Mouse (Mus musculus) forebrain, embryonic 16.5 days (tissue): ENCODE measurements at regions not wholly inside any gene's neighbourhood (a gene's known extent, or its start where the extent isn't known, plus 50 kb on each side); places are given as distances from the start of the nearest gene placed in this dataset.

Experiments
- ATAC-seq: fragments of 200-750 bp; cut with Nextera tagmentation; 2 replicates; pipeline ENCODE4 v1.8.0; 2017; ENCODE audit warnings: mild to moderate bottlenecking, moderate library complexity
- H3K27ac ChIP-seq: fragments of 300-500 bp; sonication (generic); 2 replicates; pipeline ENCODE4 v1.5.1; 2014; ENCODE audit warnings: low read length, control low read depth
- H3K27me3 ChIP-seq: fragments of 300-500 bp; sonication (generic); replicated peaks from 2 replicates; pipeline ENCODE4 v1.6.1; 2014; ENCODE audit warnings: low read length; ENCODE audit not compliant: control insufficient read depth, insufficient read depth
- H3K36me3 ChIP-seq: fragments of 300-500 bp; sonication (generic); 2 replicates; pipeline ENCODE4 v1.6.1; 2014; ENCODE audit not compliant: control insufficient read depth, insufficient read depth
- H3K4me1 ChIP-seq: fragments of 300-500 bp; sonication (generic); replicated peaks from 2 replicates; pipeline ENCODE4 v1.6.1; 2014; ENCODE audit warnings: low read length; ENCODE audit not compliant: control insufficient read depth, insufficient read depth
- H3K4me2 ChIP-seq: fragments of 300-500 bp; sonication (generic); 2 replicates; pipeline ENCODE4 v1.6.1; 2014; ENCODE audit warnings: mild to moderate bottlenecking, low read length, control low read depth
- H3K4me3 ChIP-seq: fragments of 300-500 bp; sonication (generic); replicated peaks from 2 replicates; pipeline ENCODE4 v1.5.1; 2014; ENCODE audit warnings: mild to moderate bottlenecking, low read length, control low read depth
- H3K9ac ChIP-seq: fragments of 300-500 bp; sonication (generic); replicated peaks from 2 replicates; pipeline ENCODE4 v1.6.1; 2014; ENCODE audit warnings: low read depth, low read length, control low read depth
- H3K9me3 ChIP-seq: fragments of 300-500 bp; sonication (generic); 2 replicates; pipeline ENCODE4 v1.6.1; 2016; ENCODE audit warnings: low read length; ENCODE audit not compliant: control insufficient read depth
- WGBS: fragments of 180-500 bp; shearing (Covaris S2); extraction: QIAGEN DNeasy Blood & Tissue Kit; methylation state at CpG from one replicate; pipeline ENCODE4 v1.1.7; 2014; 5-methylcytosine and 5-hydroxymethylcytosine counted together

GRCm38 (mm10) chr6:100480525-100480924, 190.4 kb downstream of the Shq1 start:
- no peaks in the 10 kb centered on the region for H3K27me3 ChIP-seq
- no peak overlapping the region for H3K27ac ChIP-seq
- H3K4me2 ChIP-seq = no peak overlapping the region
- H3K9ac ChIP-seq = no peak overlapping the region
- H3K4me1 ChIP-seq = no peaks in the 10 kb centered on the region; the same call in 1 of the 2 replicates
- peaks cover 4% of the 10 kb centered on the region; the same call in 1 of the 2 replicates for H3K9me3 ChIP-seq
- no peak overlapping the region for H3K4me3 ChIP-seq
- no peaks in the 10 kb centered on the region for H3K36me3 ChIP-seq
- ATAC-seq = no peak
- WGBS = 89% methylated on average over 3 of the region's 3 CpGs

DNA sequence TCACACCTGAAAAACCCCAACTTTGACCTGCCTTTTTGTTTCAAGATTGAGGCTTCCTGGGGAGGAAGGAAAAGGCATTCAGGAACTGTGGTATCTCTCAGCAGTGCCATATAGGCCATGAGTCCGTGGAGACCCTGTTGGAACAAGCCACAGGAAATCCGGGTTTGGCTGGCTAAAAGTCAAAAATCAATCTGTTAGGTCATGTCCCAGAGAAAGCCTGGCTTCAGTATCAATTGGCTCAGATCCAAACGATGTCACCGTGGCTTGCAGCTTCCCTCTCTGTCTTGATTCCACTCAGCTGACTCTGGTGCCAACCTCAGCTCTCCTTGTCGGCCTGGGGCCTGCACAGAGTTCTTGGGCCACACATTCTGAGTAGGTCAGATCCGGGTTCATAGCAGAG, 191.1 kb downstream of the Shq1 start:
- H3K27ac ChIP-seq = no peak overlapping the region
- H3K36me3 ChIP-seq = no peaks in the 10 kb centered on the region
- no peak overlapping the region for H3K4me2 ChIP-seq
- no peaks in the 10 kb centered on the region for H3K27me3 ChIP-seq
- H3K4me3 ChIP-seq = no peak overlapping the region
- no peaks in the 10 kb centered on the region; the same call in 1 of the 2 replicates for H3K9me3 ChIP-seq
- WGBS = 68% methylated on average over 6 of the region's 6 CpGs
- ATAC-seq = no peak
- H3K9ac ChIP-seq = no peak overlapping the region
- no peaks in the 10 kb centered on the region; the same call in 1 of the 2 replicates for H3K4me1 ChIP-seq

DNA sequence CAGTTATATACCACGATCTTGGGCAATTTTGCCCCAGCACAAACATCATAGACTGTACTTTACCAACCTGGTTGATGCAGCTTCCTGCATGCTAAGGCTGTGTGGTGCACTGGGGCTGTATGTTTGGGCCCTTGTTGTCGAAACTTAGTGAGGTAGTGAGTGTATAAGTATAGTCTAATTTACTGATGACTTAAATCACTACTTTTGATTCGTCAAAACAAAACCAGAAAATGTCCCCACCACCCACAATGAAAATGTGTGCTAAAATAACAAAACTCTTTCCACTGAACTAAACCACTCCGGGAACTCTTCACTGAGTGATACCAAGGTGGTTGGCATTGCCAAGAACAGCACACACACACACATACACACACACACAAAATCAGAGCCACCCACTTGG, 191.5 kb downstream of the Shq1 start:
- Histone ChIP-seq H3K27me3 (no peaks in the 10 kb centered on the region), H3K9ac (no peak overlapping the region), H3K36me3 (no peaks in the 10 kb centered on the region), H3K4me2 (no peak overlapping the region), H3K9me3 (no peaks in the 10 kb centered on the region), H3K4me1 (no peaks in the 10 kb centered on the region; the same call in 1 of the 2 replicates), H3K27ac (no peak overlapping the region), H3K4me3 (no peak overlapping the region)
- 87% methylated on average over 4 of the region's 4 CpGs for WGBS
- ATAC-seq = no peak

- Histone ChIP-seq H3K4me2 (no peak overlapping the region), H3K27me3 (no peaks in the 10 kb centered on the region), H3K36me3 (no peaks in the 10 kb centered on the region), H3K9me3 (no peaks in the 10 kb centered on the region), H3K27ac (no peak overlapping the region), H3K4me1 (no peaks in the 10 kb centered on the region; the same call in 1 of the 2 replicates), H3K4me3 (no peak overlapping the region), H3K9ac (no peak overlapping the region)
- WGBS = 87% methylated on average over 6 of the region's 6 CpGs
- no peak for ATAC-seq
These were observed 189.5 kb upstream of the Rybp start for GRCm38 (mm10) chr6:100476550-100477366.

GRCm38 (mm10) chr6:100475341-100475955, 188.2 kb upstream of the Rybp start:
- H3K4me2 ChIP-seq = no peak overlapping the region
- no peaks in the 10 kb centered on the region for H3K36me3 ChIP-seq
- no peaks in the 10 kb centered on the region; the same call in 1 of the 2 replicates for H3K4me1 ChIP-seq
- no peak overlapping the region for H3K9ac ChIP-seq
- no peaks in the 10 kb centered on the region for H3K9me3 ChIP-seq
- no peak overlapping the region for H3K27ac ChIP-seq
- no peaks in the 10 kb centered on the region for H3K27me3 ChIP-seq
- no peak for ATAC-seq
- no peak overlapping the region for H3K4me3 ChIP-seq
- 63% methylated on average over 4 of the region's 4 CpGs for WGBS

DNA sequence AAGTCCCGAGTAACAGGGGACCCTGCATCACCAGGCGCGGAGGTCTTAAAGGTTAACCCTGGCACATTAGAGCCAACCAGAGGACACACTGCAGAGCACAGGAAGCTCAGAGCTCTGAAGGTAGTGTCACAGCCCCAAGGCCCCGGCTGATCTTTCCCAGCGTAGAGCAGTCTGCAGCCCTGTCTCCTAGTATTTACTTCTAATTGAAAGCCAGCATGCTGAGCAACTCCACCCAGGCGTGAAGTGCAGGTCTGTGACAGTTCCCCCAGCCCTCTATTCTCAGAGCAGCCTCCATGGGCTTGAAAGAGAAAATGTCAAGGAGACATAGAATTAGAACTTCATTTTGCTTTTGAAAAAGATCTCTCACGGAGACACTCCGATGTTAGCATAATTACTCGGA, 187.0 kb upstream of the Rybp start:
- ATAC-seq = no peak
- Histone ChIP-seq H3K4me1 (no peaks in the 10 kb centered on the region; the same call in 1 of the 2 replicates), H3K36me3 (no peaks in the 10 kb centered on the region), H3K4me3 (no peak overlapping the region), H3K27ac (no peak overlapping the region), H3K4me2 (no peak overlapping the region), H3K9me3 (no peaks in the 10 kb centered on the region), H3K9ac (no peak overlapping the region), H3K27me3 (no peaks in the 10 kb centered on the region)
- 57% methylated on average over 9 of the region's 9 CpGs for WGBS

- Histone ChIP-seq H3K36me3 (no peaks in the 10 kb centered on the region), H3K27me3 (no peaks in the 10 kb centered on the region), H3K4me2 (no peak overlapping the region), H3K27ac (no peak overlapping the region), H3K4me1 (no peaks in the 10 kb centered on the region), H3K4me3 (no peak overlapping the region), H3K9me3 (no peaks in the 10 kb centered on the region), H3K9ac (no peak overlapping the region)
- ATAC-seq = no peak
- 91% methylated on average over 2 of the region's 2 CpGs for WGBS
These were observed 182.8 kb upstream of the Rybp start for GRCm38 (mm10) chr6:100470071-100470470.

- H3K4me1 ChIP-seq = no peaks in the 10 kb centered on the region
- no peak overlapping the region for H3K4me2 ChIP-seq
- H3K9ac ChIP-seq = no peak overlapping the region
- 92% methylated on average over 2 of the region's 2 CpGs for WGBS
- H3K36me3 ChIP-seq = no peaks in the 10 kb centered on the region
- H3K27ac ChIP-seq = no peak overlapping the region
- peaks cover 5% of the 10 kb centered on the region; the same call in 1 of the 2 replicates for H3K9me3 ChIP-seq
- H3K27me3 ChIP-seq = no peaks in the 10 kb centered on the region
- no peak overlapping the region for H3K4me3 ChIP-seq
- no peak for ATAC-seq
These were observed 175.5 kb upstream of the Rybp start for GRCm38 (mm10) chr6:100462757-100463156.

GRCm38 (mm10) chr6:100453401-100453800, 166.1 kb upstream of the Rybp start:
- Histone ChIP-seq H3K9ac (no peak overlapping the region), H3K27me3 (no peaks in the 10 kb centered on the region), H3K4me1 (no peaks in the 10 kb centered on the region), H3K4me3 (no peak overlapping the region), H3K27ac (no peak overlapping the region), H3K4me2 (no peak overlapping the region), H3K9me3 (no peaks in the 10 kb centered on the region), H3K36me3 (no peaks in the 10 kb centered on the region)
- no peak for ATAC-seq
- 90% methylated on average over 3 of the region's 3 CpGs for WGBS
